Mouse (Mus musculus): ENCODE results near the gene Rps29.
A peak's percentile ranks its signal among the peaks of the same experiment; 100 is the strongest.
"Not testable (repeated sequence)": the region's sequence is repeated elsewhere in the genome, so short reads cannot be mapped to it uniquely, and the experiment has no call there.

Gene Rps29

GRCm38 (mm10) chr12:69177526-69177925 lies 18.5 kb upstream of the Rps29 start:
- no peak for DNase-seq (ENCODE audit: low spot score)

- no peak for DNase-seq (ENCODE audit: low spot score)
Observed at GRCm38 (mm10) chr12:69175975-69176374, 17.0 kb upstream of the Rps29 start.

GRCm38 (mm10) chr12:69171307-69171706 lies 12.3 kb upstream of the Rps29 start:
- DNase-seq (ENCODE audit: low spot score) = no peak

GRCm38 (mm10) chr12:69168461-69169106 lies 9.6 kb upstream of the Rps29 start, which contains the start of gene Lrr1:
Lrr1 (plus strand) TSS chr12:69168814.
- peak; percentile 83 for DNase-seq (ENCODE audit: low spot score)

GRCm38 (mm10) chr12:69167656-69168460 lies 8.9 kb upstream of the Rps29 start:
- DNase-seq (ENCODE audit: low spot score) = no peak

- not testable (repeated sequence) for DNase-seq (ENCODE audit: low spot score)
Observed at GRCm38 (mm10) chr12:69166861-69167581, 8.0 kb upstream of the Rps29 start.

- peak; percentile 29 for DNase-seq (ENCODE audit: low spot score)
Observed at GRCm38 (mm10) chr12:69164904-69165303, 5.9 kb upstream of the Rps29 start.

GRCm38 (mm10) chr12:69163586-69163985 lies 4.6 kb upstream of the Rps29 start:
- DNase-seq (ENCODE audit: low spot score) = not testable (repeated sequence)

GRCm38 (mm10) chr12:69160677-69161076 lies 1.7 kb upstream of the Rps29 start:
- not testable (repeated sequence) for DNase-seq (ENCODE audit: low spot score)

GRCm38 (mm10) chr12:69159578-69159940 lies 573 bp upstream of the Rps29 start:
- peak; percentile 88 for DNase-seq (ENCODE audit: low spot score)

- peak; percentile 43 for DNase-seq (ENCODE audit: low spot score)
Observed at GRCm38 (mm10) chr12:69158366-69158764, 621 bp downstream of the Rps29 start.

- peak; percentile 57 for DNase-seq (ENCODE audit: low spot score)
Observed at GRCm38 (mm10) chr12:69157107-69157506, 1.9 kb downstream of the Rps29 start.

- no peak for DNase-seq (ENCODE audit: low spot score)
Observed at GRCm38 (mm10) chr12:69156436-69156835, 2.5 kb downstream of the Rps29 start.

- DNase-seq (ENCODE audit: low spot score) = no peak
Observed at GRCm38 (mm10) chr12:69155923-69156322, 3.1 kb downstream of the Rps29 start.

- no peak for DNase-seq (ENCODE audit: low spot score)
Observed at GRCm38 (mm10) chr12:69150049-69150448, 8.9 kb downstream of the Rps29 start.

- no peak for DNase-seq (ENCODE audit: low spot score)
Observed at GRCm38 (mm10) chr12:69147166-69147735, 11.7 kb downstream of the Rps29 start.

GRCm38 (mm10) chr12:69143460-69143859 lies 15.5 kb downstream of the Rps29 start:
- no peak for DNase-seq (ENCODE audit: low spot score)

GRCm38 (mm10) chr12:69139841-69140240 lies 19.1 kb downstream of the Rps29 start:
- no peak for DNase-seq (ENCODE audit: low spot score)

GRCm38 (mm10) chr12:69139201-69139600 lies 19.8 kb downstream of the Rps29 start:
- no peak for DNase-seq (ENCODE audit: low spot score)

GRCm38 (mm10) chr12:69131981-69132380 lies 27.0 kb downstream of the Rps29 start:
- DNase-seq (ENCODE audit: low spot score) = no peak

GRCm38 (mm10) chr12:69131267-69131666 lies 27.7 kb downstream of the Rps29 start:
- no peak for DNase-seq (ENCODE audit: low spot score)

GRCm38 (mm10) chr12:69130486-69130885 lies 28.5 kb downstream of the Rps29 start:
- DNase-seq (ENCODE audit: low spot score) = no peak
